Mouse (Mus musculus): Measurements from ENCODE around the gene Dync1li1.

Gene Dync1li1

GRCm38 (mm10) chr9:114731011-114731755, 42.6 kb downstream of the Dync1li1 start, which contains the start of gene Cmtm6:
TSS of gene Cmtm6 (plus strand) at chr9:114731116.
- peak; percentile 97 for DNase-seq

- DNase-seq = no peak
Measured at GRCm38 (mm10) chr9:114731871-114732682, 43.5 kb downstream of the Dync1li1 start.

GRCm38 (mm10) chr9:114733238-114733637, 44.6 kb downstream of the Dync1li1 start:
- DNase-seq = no peak

- DNase-seq = no peak
Measured at GRCm38 (mm10) chr9:114736442-114736841, 47.9 kb downstream of the Dync1li1 start.

GRCm38 (mm10) chr9:114740336-114740735, 51.7 kb downstream of the Dync1li1 start:
- DNase-seq = no peak

DNA sequence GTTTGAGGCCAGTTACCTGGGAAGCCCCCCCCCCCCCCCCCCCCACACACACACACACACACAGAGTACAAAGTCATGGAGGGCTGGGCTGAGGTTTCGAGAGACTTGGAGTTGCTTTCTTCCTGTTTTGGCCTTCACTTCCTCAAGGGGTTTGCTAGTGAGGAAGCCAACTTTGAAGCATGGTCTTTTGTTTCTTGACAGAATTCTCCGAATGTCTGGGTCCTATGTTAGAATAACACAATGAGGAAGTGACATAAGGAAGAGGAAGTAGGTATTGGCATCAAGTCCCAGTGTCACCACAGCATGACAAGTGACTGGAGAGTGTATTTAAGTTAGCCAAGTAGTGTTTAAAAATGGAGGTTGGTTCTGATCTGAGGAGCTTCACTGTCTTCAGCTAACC, 54.1 kb downstream of the Dync1li1 start:
- peak; percentile 67 for DNase-seq

GRCm38 (mm10) chr9:114745163-114745562, 56.6 kb downstream of the Dync1li1 start:
- peak; percentile 65 for DNase-seq

- no peak for DNase-seq
Measured at GRCm38 (mm10) chr9:114745654-114746053, 57.1 kb downstream of the Dync1li1 start.

GRCm38 (mm10) chr9:114747012-114747411, 58.4 kb downstream of the Dync1li1 start:
- peak; percentile 59 for DNase-seq

DNA sequence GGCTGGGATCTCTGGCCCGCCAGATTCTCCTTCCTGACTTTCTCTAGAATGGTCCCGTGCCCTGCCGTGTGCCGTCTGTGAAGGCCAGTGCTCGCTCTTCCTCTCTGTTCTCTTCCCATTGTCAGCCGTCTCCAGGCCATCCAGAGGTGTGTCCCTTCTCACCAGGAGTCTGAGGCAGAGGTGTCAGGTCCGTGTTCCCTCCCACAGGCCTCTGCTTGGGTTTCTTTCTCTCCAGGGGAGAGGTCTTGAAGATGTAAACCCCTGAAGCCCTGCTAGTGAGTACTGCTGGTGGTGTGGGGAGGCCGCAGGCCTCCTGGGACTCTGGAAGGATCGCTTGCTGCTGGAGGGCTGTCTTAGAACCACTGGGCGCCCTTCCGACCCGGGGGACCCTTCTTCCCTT, 58.9 kb downstream of the Dync1li1 start:
- no peak for DNase-seq

GRCm38 (mm10) chr9:114751582-114751981, 63.0 kb downstream of the Dync1li1 start:
- DNase-seq = no peak

GRCm38 (mm10) chr9:114752311-114752710, 63.7 kb downstream of the Dync1li1 start:
- no peak for DNase-seq

- peak; percentile 93 for DNase-seq
Measured at GRCm38 (mm10) chr9:114752863-114753484, 64.4 kb downstream of the Dync1li1 start.

DNA sequence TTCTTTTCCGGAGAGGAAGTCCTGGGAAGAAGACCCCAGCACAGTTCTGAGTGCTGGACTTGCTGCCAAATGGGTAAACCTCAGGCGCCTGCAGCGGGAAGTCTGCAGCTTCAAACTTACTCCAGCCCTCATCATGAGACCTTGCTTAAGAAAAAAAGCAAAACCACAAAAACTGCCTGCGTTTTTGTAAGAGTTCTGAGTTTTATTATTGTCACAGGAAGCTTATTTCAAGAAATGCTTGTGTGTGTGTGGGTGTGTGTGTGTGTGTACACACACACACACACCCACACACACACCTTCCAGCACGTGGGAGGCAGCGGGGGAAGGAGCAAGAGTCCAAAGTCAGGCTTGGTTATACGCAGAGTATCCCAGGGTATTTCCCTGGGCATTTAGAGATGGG, 69.7 kb downstream of the Dync1li1 start:
- DNase-seq = no peak

DNA sequence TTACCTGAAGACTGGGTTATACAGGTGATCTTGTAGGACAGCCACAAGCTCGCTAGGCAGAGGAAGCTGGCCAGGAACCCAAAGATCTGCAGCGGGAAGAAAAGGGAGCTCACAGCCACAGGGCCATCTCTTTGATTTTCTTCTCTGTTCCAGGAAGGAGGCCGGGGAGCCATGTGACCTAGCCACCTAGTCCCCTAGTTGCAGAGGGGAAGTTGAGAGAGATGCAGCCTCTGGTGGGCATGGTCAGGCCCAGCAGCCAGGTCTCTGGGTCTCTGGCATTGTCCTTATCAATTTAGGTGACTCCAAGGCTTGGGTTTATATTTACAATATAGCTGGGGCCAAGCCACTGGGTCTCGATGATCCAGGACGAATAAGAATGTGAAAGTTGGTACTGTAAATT, 70.2 kb downstream of the Dync1li1 start:
- DNase-seq = no peak

DNA sequence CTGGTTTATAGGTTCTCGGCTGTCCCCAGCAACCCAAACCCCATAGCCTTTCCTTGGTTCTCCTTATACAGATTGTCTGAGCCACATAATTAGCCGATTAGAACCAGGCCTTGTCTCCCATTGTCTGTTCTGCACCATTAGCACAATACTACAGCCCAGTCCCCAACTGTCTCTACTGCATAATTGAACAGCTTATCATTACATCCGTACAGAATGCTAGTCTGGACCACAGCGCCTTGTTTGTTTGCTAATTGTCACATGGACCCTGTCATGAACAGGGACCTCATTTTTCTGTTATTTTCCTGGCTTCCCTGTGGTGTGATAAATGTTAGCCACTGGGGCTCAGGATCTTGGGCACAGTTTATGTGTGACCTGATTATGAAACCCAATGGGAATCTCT, 71.3 kb downstream of the Dync1li1 start:
- DNase-seq = no peak

DNA sequence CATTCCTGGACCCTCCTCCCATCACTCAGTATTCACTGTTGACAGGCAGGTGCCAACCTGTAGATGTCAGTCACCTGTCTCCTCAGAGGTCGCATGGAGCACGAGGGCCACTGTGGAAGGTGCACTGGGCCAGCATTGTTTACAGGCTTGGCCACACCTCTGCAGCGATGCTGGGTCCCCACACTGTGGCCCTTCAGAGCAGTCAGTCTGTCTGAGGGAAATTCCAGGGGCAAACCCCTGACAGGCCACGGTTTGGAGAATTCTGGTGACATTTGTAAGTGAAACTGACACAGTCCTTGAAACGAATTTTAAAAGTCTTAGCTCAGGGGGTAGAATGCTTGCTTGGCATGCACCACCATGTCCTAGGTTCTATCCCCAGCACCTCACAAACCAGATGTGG, 71.8 kb downstream of the Dync1li1 start:
- no peak for DNase-seq

DNA sequence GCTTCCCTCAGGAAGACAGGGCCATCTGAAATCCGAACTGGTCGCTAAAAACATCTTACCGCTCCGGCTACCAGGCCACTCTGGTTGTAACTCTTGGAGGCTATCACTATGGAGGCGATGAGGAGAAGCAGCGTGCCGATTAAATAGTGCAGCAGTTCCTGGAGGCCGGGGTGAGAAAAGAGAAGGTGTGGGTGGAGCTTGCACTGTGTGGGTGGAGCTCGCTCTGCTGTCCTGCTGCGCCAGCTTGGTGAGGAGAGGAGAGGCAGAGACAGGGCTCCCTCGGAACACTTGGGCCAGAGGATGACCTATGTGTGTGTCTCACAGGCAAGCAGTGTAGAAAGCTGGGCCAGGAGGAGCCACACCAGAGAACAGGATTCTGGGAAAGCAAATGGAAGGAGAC, 73.3 kb downstream of the Dync1li1 start:
- no peak for DNase-seq

DNA sequence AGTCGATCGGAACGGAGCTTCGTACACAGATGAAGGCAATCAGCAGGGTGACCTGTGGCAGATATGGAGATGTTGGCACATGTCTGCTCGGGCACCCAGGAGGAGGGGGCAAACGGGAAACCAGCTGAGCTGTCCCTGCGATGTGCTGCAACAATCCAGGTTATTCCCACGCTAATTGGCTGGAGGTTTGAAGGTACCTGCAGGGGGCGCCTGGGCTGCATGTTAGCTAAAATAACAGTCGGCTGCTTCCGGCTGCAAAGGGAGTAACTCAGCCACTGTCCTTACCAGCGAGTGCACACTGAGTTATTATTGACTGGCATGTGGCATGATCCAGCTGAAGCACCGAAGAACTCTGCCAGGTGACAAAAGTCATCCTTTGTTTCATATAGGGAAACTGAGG, 74.8 kb downstream of the Dync1li1 start:
- no peak for DNase-seq

GRCm38 (mm10) chr9:114767030-114767429, 78.4 kb downstream of the Dync1li1 start:
- peak; percentile 60 for DNase-seq

GRCm38 (mm10) chr9:114767507-114767906, 78.9 kb downstream of the Dync1li1 start:
- DNase-seq = no peak

GRCm38 (mm10) chr9:114768066-114768465, 79.5 kb downstream of the Dync1li1 start:
- DNase-seq = no peak

DNA sequence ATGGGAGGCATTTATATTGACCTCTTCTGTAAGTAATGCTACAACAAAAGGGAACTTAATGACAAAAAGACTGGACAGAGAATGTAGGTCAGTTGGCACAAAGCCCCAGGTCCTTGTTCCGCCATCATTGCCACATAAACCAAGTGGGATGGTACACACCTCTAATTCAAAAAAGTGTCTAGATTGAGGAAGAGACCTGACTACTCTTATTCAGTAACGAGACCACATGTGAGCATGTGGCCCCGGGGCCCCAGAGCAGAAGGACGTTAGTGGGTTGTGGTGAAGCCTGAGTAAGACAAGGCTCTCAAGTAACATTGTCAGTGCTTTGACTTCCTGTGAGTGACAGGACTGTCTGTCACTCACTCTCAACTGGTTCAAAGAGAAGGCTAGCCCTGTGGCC, 81.6 kb downstream of the Dync1li1 start:
- DNase-seq = peak; percentile 34

DNA sequence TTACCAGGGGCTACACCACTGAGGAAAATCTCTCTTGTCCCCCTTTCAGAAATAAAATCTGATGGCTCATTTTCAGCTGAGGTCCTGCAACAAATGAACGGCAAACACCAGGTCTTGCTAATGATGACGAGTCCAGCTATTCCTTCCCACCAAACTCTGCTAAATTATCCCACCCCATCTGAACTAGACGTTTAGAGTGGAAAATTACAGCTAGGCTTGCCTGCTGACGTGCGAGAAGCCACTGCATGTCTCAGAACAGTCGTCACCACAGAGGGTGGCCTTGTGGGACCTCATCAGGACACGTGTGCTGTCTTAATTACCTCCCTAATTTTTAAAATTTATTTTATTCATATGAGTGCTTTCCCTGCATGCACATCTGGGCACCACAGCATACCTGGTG, 83.0 kb downstream of the Dync1li1 start:
- DNase-seq = no peak
